In the genomic region with DNA sequence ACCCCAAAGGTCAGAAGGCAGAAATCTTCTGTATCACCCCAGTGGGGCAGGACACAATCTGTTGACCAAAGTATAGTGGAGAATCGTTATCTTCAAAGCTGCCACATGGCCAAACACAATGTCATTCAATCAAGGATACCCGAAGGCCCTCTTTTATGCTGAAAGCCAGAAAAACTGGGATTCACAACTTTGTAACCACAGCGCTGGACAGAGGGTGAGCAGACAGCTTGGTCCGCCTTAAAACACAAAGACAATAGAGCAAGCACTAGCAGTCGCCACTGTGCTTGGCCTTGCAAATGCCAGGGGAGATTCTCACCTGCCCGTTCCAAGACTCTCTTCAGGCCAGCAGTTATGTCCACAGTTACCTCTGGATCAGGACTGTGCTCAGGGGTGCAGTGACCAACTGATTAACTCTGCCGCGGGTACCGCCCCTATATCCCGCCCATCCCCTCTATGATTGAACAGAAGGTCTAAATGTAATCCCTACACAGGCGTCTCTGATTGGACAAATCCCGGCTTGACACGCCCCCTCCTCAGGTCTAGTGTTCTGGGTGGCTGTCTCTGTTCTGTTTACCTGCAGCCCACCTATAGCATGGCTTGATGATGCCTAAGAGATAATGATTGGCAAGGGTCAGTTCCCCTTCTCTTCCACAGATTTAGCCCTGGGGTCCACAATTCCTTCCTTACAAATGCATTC, we compare ENCODE assay signal across 8 mouse cellular contexts. TPM values are rescaled to one million over a fixed set of nuclear protein-coding genes. Genes with fewer than 3 reads are reported as not detected.
DNase-seq lines count a peak whose midpoint lies in the region; ATAC-seq and TF ChIP-seq lines count a peak whose summit lies in the region.
"Not testable (repeated sequence)": the region's sequence is repeated elsewhere in the genome, so short reads cannot be mapped to it uniquely, and the experiment has no call there.
"Had no signal": no experiment of that assay in that cellular context is flagged by ENCODE, and none has a peak within 500 bp of the region (broad histone marks: within the 10 kb centered on the region; RNA-seq: fewer than 3 reads in every experiment).

No protein-coding gene starts in this region.

- peak overlapping the region; percentile 36 for H3K4me3 ChIP-seq in forebrain, embryonic 12.5 days (replicated peaks)
- 0 out of 2 replicates have a peak overlapping the region, but pooled peaks have one; percentile 11 for H3K4me3 ChIP-seq in heart, postnatal 0 days (ENCODE audit: low read depth, low read length)
- not testable (repeated sequence) for H3K4me3 ChIP-seq in limb, embryonic 11.5 days (ENCODE audit: low read depth, low read length)

- H3K4me2 ChIP-seq in forebrain, embryonic 12.5 days: peak overlapping the region; percentile 44
- H3K4me2 ChIP-seq in heart, postnatal 0 days (ENCODE audit: low read depth, low read length): peak overlapping the region; percentile 42
- H3K4me2 ChIP-seq in limb, embryonic 11.5 days (ENCODE audit: low read depth, severe bottlenecking): 0 out of 2 replicates have a peak overlapping the region, but pooled peaks have one; percentile 1

- not testable (repeated sequence) for H3K27ac ChIP-seq in forebrain, embryonic 12.5 days; heart, postnatal 0 days (ENCODE audit: low read depth); limb, embryonic 11.5 days (replicated peaks; ENCODE audit: low read depth, low read length)

- H3K27me3 ChIP-seq in forebrain, embryonic 12.5 days; heart, postnatal 0 days (ENCODE audit: control insufficient read depth, insufficient read depth, low read length); limb, embryonic 11.5 days (ENCODE audit: control insufficient read depth, insufficient read depth, low read length): not testable (repeated sequence)

- not testable (repeated sequence) for H3K9ac ChIP-seq in forebrain, embryonic 12.5 days; heart, postnatal 0 days (replicated peaks; ENCODE audit: low read depth, low read length); limb, embryonic 11.5 days (ENCODE audit: low read length)

- H3K36me3 ChIP-seq in forebrain, embryonic 12.5 days (replicated peaks); heart, postnatal 0 days (replicated peaks; ENCODE audit: control insufficient read depth, insufficient read depth, low read length); limb, embryonic 11.5 days (ENCODE audit: control insufficient read depth, insufficient read depth, low read length): not testable (repeated sequence)

- not testable (repeated sequence) for H3K4me1 ChIP-seq in forebrain, embryonic 12.5 days; heart, postnatal 0 days (ENCODE audit: control insufficient read depth, insufficient read depth); limb, embryonic 11.5 days (ENCODE audit: control insufficient read depth, insufficient read depth, low read length)

- peak; percentile 88 for DNase-seq in cerebellum, adult 11-12 months
- DNase-seq in heart, postnatal 0 days (ENCODE audit: low spot score): not testable (repeated sequence)
- DNase-seq in kidney, postnatal 10 days: peak; percentile 71
- peak; percentile 55 for DNase-seq in limb, embryonic 11.5 days (ENCODE audit: low spot score)
- DNase-seq in retina, postnatal 7 days (ENCODE audit: low read depth, low spot score): peak; percentile 56

- 24% methylated on average over 13 of the region's 13 CpGs for WGBS in forebrain, embryonic 12.5 days
- 27% methylated on average over 13 of the region's 13 CpGs for WGBS in heart, postnatal 0 days
- WGBS in limb, embryonic 11.5 days: 29% methylated on average over 13 of the region's 13 CpGs

- not testable (repeated sequence) for H3K9me3 ChIP-seq in forebrain, embryonic 12.5 days; heart, postnatal 0 days (replicated peaks; ENCODE audit: control insufficient read depth, low read length); limb, embryonic 11.5 days (ENCODE audit: control insufficient read depth, low read length)

- peak; percentile 100 for ATAC-seq in forebrain, embryonic 12.5 days (ENCODE audit: low FRiP score)
- ATAC-seq in heart, postnatal 0 days (ENCODE audit: insufficient read depth, low read depth): peak; percentile 68
- peak; percentile 97 for ATAC-seq in limb, embryonic 11.5 days (ENCODE audit: insufficient number of reproducible peaks, low FRiP score, low TSS enrichment, low read depth)
- peak; percentile 91 for ATAC-seq in megakaryocyte progenitor cell, adult 5-6 weeks (replicated peaks; ENCODE audit: poor library complexity)

- not testable (repeated sequence) for TF ChIP-seq EP300 in heart, postnatal 0 days (IDR thresholded peaks at IDR 0.05; ENCODE audit: low read depth)

- not testable (repeated sequence) for TF ChIP-seq CTCF in heart, postnatal 0 days (IDR thresholded peaks at IDR 0.05; ENCODE audit: low read depth)

RNA-seq across cellular contexts. Expression of gene Tmsb15b2, which starts 17.6 kb away (rescaled TPM):
- polyA plus RNA-seq in forebrain, embryonic 12.5 days (2016; fragmentation: Nextera tagmentation; extraction: Ambion mirVana): 84.2 and 94.6 TPM in 2 replicates
- total RNA-seq in heart, postnatal 0 days (2014; rRNA removed; ENCODE audit: low replicate concordance): not detected in 2 replicates
- polyA plus RNA-seq in heart, postnatal 0 days (2015; fragmentation: Nextera tagmentation; extraction: Ambion mirVana): 13.8 and 16.1 TPM in 2 replicates
- polyA plus RNA-seq in limb, embryonic 11.5 days (2014; fragmentation: Nextera tagmentation; extraction: Ambion mirVana): 65.5 and 66.3 TPM in 2 replicates
- total RNA-seq in megakaryocyte progenitor cell, adult 5-6 weeks (2015): 22.4 and 28.2 TPM in 2 replicates
- not detected in 2 replicates for total RNA-seq in megakaryocyte progenitor cell, adult 5-6 weeks (2017)
- polyA plus RNA-seq: macrophage had no signal

RNA-seq across cellular contexts. Expression of gene Tmsb15l, which starts 18.9 kb away (rescaled TPM):
- polyA plus RNA-seq in forebrain, embryonic 12.5 days (2016; fragmentation: Nextera tagmentation; extraction: Ambion mirVana): 5.7 and 9.0 TPM in 2 replicates
- 1.7 TPM in 1 of 2 replicates, not detected in the other for total RNA-seq in heart, postnatal 0 days (2014; rRNA removed; ENCODE audit: low replicate concordance)
- polyA plus RNA-seq in heart, postnatal 0 days (2015; fragmentation: Nextera tagmentation; extraction: Ambion mirVana): 0.92 and 1.6 TPM in 2 replicates
- 6.1 and 8.1 TPM in 2 replicates for polyA plus RNA-seq in limb, embryonic 11.5 days (2014; fragmentation: Nextera tagmentation; extraction: Ambion mirVana)
- total RNA-seq in megakaryocyte progenitor cell, adult 5-6 weeks (2015): 5.6 and 6.3 TPM in 2 replicates
- total RNA-seq in megakaryocyte progenitor cell, adult 5-6 weeks (2017): 24.7 TPM in 2 replicates

RNA-seq across cellular contexts. Expression of gene Tmsb15b1, which starts 18.9 kb away (rescaled TPM):
- 32.4 and 34.4 TPM in 2 replicates for polyA plus RNA-seq in forebrain, embryonic 12.5 days (2016; fragmentation: Nextera tagmentation; extraction: Ambion mirVana)
- total RNA-seq in heart, postnatal 0 days (2014; rRNA removed; ENCODE audit: low replicate concordance): 2.3 and 4.4 TPM in 2 replicates
- 16.9 and 17.9 TPM in 2 replicates for polyA plus RNA-seq in heart, postnatal 0 days (2015; fragmentation: Nextera tagmentation; extraction: Ambion mirVana)
- polyA plus RNA-seq in limb, embryonic 11.5 days (2014; fragmentation: Nextera tagmentation; extraction: Ambion mirVana): 21.1 and 24.1 TPM in 2 replicates
- total RNA-seq in megakaryocyte progenitor cell, adult 5-6 weeks (2015): 5.8 and 8.2 TPM in 2 replicates
- total RNA-seq in megakaryocyte progenitor cell, adult 5-6 weeks (2017): 11.0 and 13.1 TPM in 2 replicates
- polyA plus RNA-seq: macrophage had no signal

RNA-seq across cellular contexts. Expression of gene H2bfm, which starts 30.6 kb away (rescaled TPM):
- not detected in 2 replicates for polyA plus RNA-seq in forebrain, embryonic 12.5 days (2016; fragmentation: Nextera tagmentation; extraction: Ambion mirVana)
- not detected in 2 replicates for total RNA-seq in heart, postnatal 0 days (2014; rRNA removed; ENCODE audit: low replicate concordance)
- not detected in 2 replicates for polyA plus RNA-seq in heart, postnatal 0 days (2015; fragmentation: Nextera tagmentation; extraction: Ambion mirVana)
- not detected in 2 replicates for polyA plus RNA-seq in limb, embryonic 11.5 days (2014; fragmentation: Nextera tagmentation; extraction: Ambion mirVana)
- total RNA-seq in megakaryocyte progenitor cell, adult 5-6 weeks (2015): not detected in 2 replicates
- not detected in 2 replicates for total RNA-seq in megakaryocyte progenitor cell, adult 5-6 weeks (2017)
- polyA plus RNA-seq: macrophage had no signal

RNA-seq across cellular contexts. Expression of gene Zcchc18, which starts 35.2 kb away (rescaled TPM):
- 137 and 146 TPM in 2 replicates for polyA plus RNA-seq in forebrain, embryonic 12.5 days (2016; fragmentation: Nextera tagmentation; extraction: Ambion mirVana)
- 0.85 TPM in 1 of 2 replicates, not detected in the other for total RNA-seq in heart, postnatal 0 days (2014; rRNA removed; ENCODE audit: low replicate concordance)
- 0.40 and 0.41 TPM in 2 replicates for polyA plus RNA-seq in heart, postnatal 0 days (2015; fragmentation: Nextera tagmentation; extraction: Ambion mirVana)
- polyA plus RNA-seq in limb, embryonic 11.5 days (2014; fragmentation: Nextera tagmentation; extraction: Ambion mirVana): 43.4 and 45.2 TPM in 2 replicates
- not detected in 2 replicates for total RNA-seq in megakaryocyte progenitor cell, adult 5-6 weeks (2015)
- total RNA-seq in megakaryocyte progenitor cell, adult 5-6 weeks (2017): 0.14 and 0.25 TPM in 2 replicates
- polyA plus RNA-seq: macrophage had no signal
